Mouse (Mus musculus) limb, embryonic 11.5 days (tissue): Measurements from ENCODE around the gene Ano10. TPM values are rescaled to one million over a fixed set of nuclear protein-coding genes. Genes with fewer than 3 reads are reported as not detected.

Experiments used
- ATAC-seq: fragments of 200-750 bp; cut with Nextera tagmentation; 2 replicates; pipeline ENCODE4 v1.8.0; 2017; ENCODE audit warnings: low read depth; ENCODE audit not compliant: insufficient number of reproducible peaks, low FRiP score, low TSS enrichment
- DNase-seq: peaks from one replicate; pipeline ENCODE4 v3.0.0-alpha.2; 2015; ENCODE audit warnings: low spot score
- H3K27ac ChIP-seq: fragments of 300-500 bp; sonication (generic); replicated peaks from 2 replicates; pipeline ENCODE4 v1.5.1; 2014; ENCODE audit warnings: low read depth, mild to moderate bottlenecking, low read length
- H3K27me3 ChIP-seq: fragments of 300-500 bp; sonication (generic); 2 replicates; pipeline ENCODE4 v1.6.1; 2014; ENCODE audit warnings: mild to moderate bottlenecking, low read length, mixed read lengths; ENCODE audit not compliant: control insufficient read depth, insufficient read depth
- H3K36me3 ChIP-seq: fragments of 300-500 bp; sonication (generic); 2 replicates; pipeline ENCODE4 v1.6.1; 2014; ENCODE audit warnings: mild to moderate bottlenecking, low read length, moderate library complexity, mixed read lengths; ENCODE audit not compliant: control insufficient read depth, insufficient read depth
- H3K4me1 ChIP-seq: fragments of 300-500 bp; sonication (generic); 2 replicates; pipeline ENCODE4 v1.6.1; 2014; ENCODE audit warnings: low read length, mixed read lengths; ENCODE audit not compliant: control insufficient read depth, insufficient read depth
- H3K4me2 ChIP-seq: fragments of 300-500 bp; sonication (generic); 2 replicates; pipeline ENCODE4 v1.6.1; 2014; ENCODE audit warnings: low read depth, mild to moderate bottlenecking, moderate library complexity; ENCODE audit not compliant: severe bottlenecking
- H3K4me3 ChIP-seq: fragments of 300-500 bp; sonication (generic); 2 replicates; pipeline ENCODE4 v1.5.1; 2014; ENCODE audit warnings: low read depth, low read length
- H3K9ac ChIP-seq: fragments of 300-500 bp; sonication (generic); 2 replicates; pipeline ENCODE4 v1.6.1; 2014; ENCODE audit warnings: mild to moderate bottlenecking, low read length
- H3K9me3 ChIP-seq: fragments of 300-500 bp; sonication (generic); 2 replicates; pipeline ENCODE4 v1.6.1; 2016; ENCODE audit warnings: low read length; ENCODE audit not compliant: control insufficient read depth
- WGBS: fragments of 180-500 bp; shearing (Covaris S2); extraction: QIAGEN DNeasy Blood & Tissue Kit; methylation state at CpG from one replicate; pipeline ENCODE4 v1.1.7; 2014; 5-methylcytosine and 5-hydroxymethylcytosine counted together
- polyA plus RNA-seq: library from polyadenylated mRNA; unstranded; fragments of >200 nt; fragmentation: Nextera tagmentation; extraction: Ambion mirVana; gene quantifications from 2 replicates; pipeline ENCODE4 v1.2.1, GENCODE M21; 2014

Ano10 gene
- polyA plus RNA-seq, 1 experiment from 2014 or later: 26.8 TPM

- Histone ChIP-seq H3K4me1 (no peaks in the 10 kb centered on the region), H3K36me3 (no peaks in the 10 kb centered on the region; the same call in 1 of the 2 replicates), H3K27ac (no peak overlapping the region), H3K4me3 (no peak overlapping the region), H3K4me2 (no peak overlapping the region), H3K9me3 (no peaks in the 10 kb centered on the region), H3K27me3 (no peaks in the 10 kb centered on the region), H3K9ac (no peak overlapping the region)
- DNase-seq (no peak), ATAC-seq (no peak)
- 88% methylated on average over 3 of the region's 3 CpGs for WGBS
Observed at GRCm38 (mm10) chr9:122271318-122271717, 22.9 kb downstream of the Ano10 start.

- no peak overlapping the region for H3K4me2 ChIP-seq
- H3K4me3 ChIP-seq: no peak overlapping the region
- H3K27me3 ChIP-seq: no peaks in the 10 kb centered on the region
- H3K9me3 ChIP-seq: no peaks in the 10 kb centered on the region
- ATAC-seq: no peak
- WGBS: 84% methylated on average over 10 of the region's 10 CpGs
- no peak overlapping the region for H3K27ac ChIP-seq
- no peak for DNase-seq
- H3K36me3 ChIP-seq: no peaks in the 10 kb centered on the region; the same call in 1 of the 2 replicates
- H3K4me1 ChIP-seq: no peaks in the 10 kb centered on the region
- H3K9ac ChIP-seq: no peak overlapping the region
Observed at GRCm38 (mm10) chr9:122270913-122271312, 23.3 kb downstream of the Ano10 start.

GRCm38 (mm10) chr9:122269256-122270041 is 24.8 kb downstream of the Ano10 start:
- Histone ChIP-seq H3K9ac (no peak overlapping the region), H3K4me1 (no peaks in the 10 kb centered on the region), H3K36me3 (no peaks in the 10 kb centered on the region; the same call in 1 of the 2 replicates), H3K4me2 (no peak overlapping the region), H3K4me3 (no peak overlapping the region), H3K27me3 (no peaks in the 10 kb centered on the region), H3K9me3 (no peaks in the 10 kb centered on the region), H3K27ac (no peak overlapping the region)
- WGBS: 82% methylated on average over 3 of the region's 3 CpGs
- no peak for DNase-seq
- no peak for ATAC-seq

- Histone ChIP-seq H3K27ac (no peak overlapping the region), H3K27me3 (no peaks in the 10 kb centered on the region), H3K4me3 (no peak overlapping the region), H3K36me3 (no peaks in the 10 kb centered on the region), H3K9me3 (no peaks in the 10 kb centered on the region), H3K4me1 (no peaks in the 10 kb centered on the region), H3K9ac (no peak overlapping the region), H3K4me2 (no peak overlapping the region)
- ATAC-seq (no peak), DNase-seq (no peak)
- 89% methylated on average over 10 of the region's 10 CpGs for WGBS
Observed at GRCm38 (mm10) chr9:122265526-122266210, 28.6 kb downstream of the Ano10 start.

GRCm38 (mm10) chr9:122263140-122263539 is 31.1 kb downstream of the Ano10 start:
- Histone ChIP-seq H3K27ac (no peak overlapping the region), H3K4me1 (no peaks in the 10 kb centered on the region), H3K9me3 (no peaks in the 10 kb centered on the region), H3K27me3 (no peaks in the 10 kb centered on the region), H3K4me2 (no peak overlapping the region), H3K4me3 (no peak overlapping the region), H3K9ac (no peak overlapping the region), H3K36me3 (no peaks in the 10 kb centered on the region)
- DNase-seq (no peak), ATAC-seq (no peak)

- no peak overlapping the region for H3K9ac ChIP-seq
- no peak for ATAC-seq
- no peak for DNase-seq
- H3K27me3 ChIP-seq: no peaks in the 10 kb centered on the region
- H3K4me2 ChIP-seq: no peak overlapping the region
- H3K27ac ChIP-seq: no peak overlapping the region
- no peaks in the 10 kb centered on the region; the same call in 1 of the 2 replicates for H3K36me3 ChIP-seq
- no peak overlapping the region for H3K4me3 ChIP-seq
- 0 out of 2 replicates have a peak, but pooled peaks cover 3% of the 10 kb centered on the region for H3K4me1 ChIP-seq
- 94% methylated on average over 3 of the region's 3 CpGs for WGBS
- H3K9me3 ChIP-seq: no peaks in the 10 kb centered on the region
Observed at GRCm38 (mm10) chr9:122254386-122254785, 39.8 kb downstream of the Ano10 start.

GRCm38 (mm10) chr9:122252113-122252512 is 42.1 kb downstream of the Ano10 start:
- Histone ChIP-seq H3K4me3 (no peak overlapping the region), H3K36me3 (no peaks in the 10 kb centered on the region; the same call in 1 of the 2 replicates)
- WGBS: 74% methylated on average over 1 of the region's 1 CpGs

GRCm38 (mm10) chr9:122248168-122248567 is 46.1 kb downstream of the Ano10 start:
- Histone ChIP-seq H3K9me3 (no peaks in the 10 kb centered on the region), H3K9ac (no peak overlapping the region), H3K36me3 (no peaks in the 10 kb centered on the region; the same call in 1 of the 2 replicates), H3K27ac (no peak overlapping the region), H3K4me1 (0 out of 2 replicates have a peak, but pooled peaks cover 5% of the 10 kb centered on the region), H3K27me3 (no peaks in the 10 kb centered on the region), H3K4me3 (no peak overlapping the region), H3K4me2 (no peak overlapping the region)
- ATAC-seq (no peak), DNase-seq (peak; percentile 51)
- WGBS: 42% methylated on average over 8 of the region's 8 CpGs

More at GRCm38 (mm10) chr9:122252113-122252512, 42.1 kb downstream of the Ano10 start:
- no peak for DNase-seq
- Histone ChIP-seq H3K9ac (no peak overlapping the region), H3K4me2 (no peak overlapping the region), H3K27ac (no peak overlapping the region), H3K27me3 (no peaks in the 10 kb centered on the region), H3K4me1 (0 out of 2 replicates have a peak, but pooled peaks cover 3% of the 10 kb centered on the region), H3K9me3 (no peaks in the 10 kb centered on the region)
- no peak for ATAC-seq
